Mouse (Mus musculus): ENCODE data around the gene Abhd12.
"Not testable (repeated sequence)": the region's sequence is repeated elsewhere in the genome, so short reads cannot be mapped to it uniquely, and the experiment has no call there.

The Abhd12 gene

DNA sequence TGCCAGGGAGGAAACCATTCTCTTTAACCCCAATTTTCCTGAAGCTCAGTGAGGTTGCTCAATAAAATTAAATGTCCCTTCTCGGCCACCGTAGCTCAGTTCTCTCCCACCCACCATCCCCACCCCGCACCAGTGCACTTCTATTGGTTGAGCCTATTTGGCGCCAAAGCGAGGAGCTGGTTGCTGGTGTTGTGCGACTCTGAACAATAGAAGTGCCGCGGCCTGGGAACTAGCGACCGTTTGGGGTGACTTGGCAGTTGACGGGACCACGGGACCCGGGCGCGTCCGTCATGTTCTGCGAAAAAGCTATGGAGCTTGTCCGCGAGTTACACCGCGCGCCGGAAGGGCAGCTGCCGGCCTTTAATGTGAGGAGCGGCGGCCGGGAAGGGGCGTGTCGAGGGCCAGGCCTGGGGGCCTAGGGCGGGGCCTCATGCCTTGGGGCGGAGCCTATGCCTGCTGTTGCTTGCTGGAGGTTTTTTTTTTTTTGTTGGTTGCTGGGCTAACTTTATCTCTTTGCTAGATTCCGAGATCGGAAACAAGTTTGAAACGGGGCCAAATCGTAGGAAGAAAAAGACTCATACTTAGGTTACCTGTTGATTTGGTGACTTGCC, 5.0 kb upstream of the Abhd12 start:
- peak; percentile 92 to 97 for DNase-seq

- DNase-seq, result not testable (repeated sequence)
Measured at GRCm38 (mm10) chr2:150908881-150909280, 4.3 kb upstream of the Abhd12 start.

DNA sequence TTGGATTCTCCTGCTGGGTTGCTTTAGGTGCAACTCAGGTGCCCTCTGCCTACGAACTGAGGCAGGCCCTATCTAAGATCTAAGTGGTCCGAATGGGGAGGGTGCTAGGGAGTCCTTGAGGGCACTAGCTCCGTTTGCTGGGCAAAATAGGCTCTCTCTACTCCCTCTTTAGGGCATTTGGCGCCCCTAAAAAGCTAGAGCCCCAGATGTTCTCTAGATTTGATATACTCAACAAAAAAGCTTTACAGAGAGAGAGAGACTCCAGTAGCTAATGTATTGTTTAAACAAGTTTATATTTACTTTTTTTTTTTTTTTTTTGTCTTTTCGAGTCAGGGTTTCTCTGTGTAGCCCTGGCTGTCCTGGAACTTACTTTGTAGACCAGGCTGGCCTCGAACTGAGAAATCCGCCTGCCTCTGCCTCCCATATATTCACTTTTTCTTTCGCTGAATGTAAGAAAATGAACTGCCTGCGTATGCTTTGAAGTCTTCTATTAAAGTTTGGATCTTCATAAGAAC, 452 bp upstream of the Abhd12 start, which contains the start of gene Gins1:
Gene Gins1, plus strand, starts transcription at position 465 of the 515 bp plus-strand sequence.
- DNase-seq, result no peak

- DNase-seq, result no peak
Measured at GRCm38 (mm10) chr2:150902347-150902746, 2.2 kb downstream of the Abhd12 start.

DNA sequence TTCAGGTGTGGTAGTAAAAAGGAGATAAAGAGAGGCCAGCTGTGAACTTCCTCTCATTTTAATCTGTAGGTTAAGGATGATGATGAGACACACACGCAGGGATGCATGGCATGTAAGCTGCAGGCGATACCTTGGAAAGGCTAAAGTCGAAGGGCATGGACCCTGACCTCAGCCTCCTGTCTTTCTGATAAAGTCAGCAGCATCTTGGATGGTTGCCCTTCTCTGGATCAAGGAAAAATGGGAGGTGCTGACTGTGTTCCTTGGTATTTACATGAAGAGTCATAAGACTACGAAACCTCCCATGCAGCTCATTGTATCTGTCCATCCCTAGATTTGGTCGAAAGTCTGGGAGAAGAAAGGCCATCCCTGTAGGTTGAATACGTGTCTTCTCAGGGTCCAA, 4.2 kb downstream of the Abhd12 start:
- DNase-seq, result no peak

DNA sequence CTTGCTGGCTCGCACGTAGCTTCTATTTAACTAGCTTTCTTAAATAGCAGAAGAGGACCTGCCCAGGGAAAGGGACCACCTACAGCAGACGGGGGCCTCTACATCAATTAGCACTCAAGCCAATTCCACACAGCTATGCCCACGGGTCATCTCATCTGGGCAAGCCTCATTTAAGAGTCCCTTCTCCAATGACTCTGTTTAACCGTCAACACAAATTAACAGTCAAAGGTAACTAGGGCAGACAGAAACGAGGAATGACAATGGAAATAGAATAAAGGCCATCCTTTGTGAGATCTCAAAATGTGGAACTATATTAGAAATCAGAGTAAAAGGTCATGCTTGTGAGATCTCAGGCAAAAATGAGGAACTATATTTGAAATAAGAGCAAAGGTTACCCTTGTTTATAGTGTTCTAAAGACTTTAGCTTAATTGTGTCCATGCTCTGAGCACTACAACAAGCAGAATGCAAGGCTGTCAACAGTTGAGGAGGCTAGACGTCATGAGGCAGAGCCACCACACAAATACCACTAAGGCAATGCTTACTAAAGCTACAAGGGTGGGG, 8.8 kb downstream of the Abhd12 start:
- DNase-seq, result no peak

DNA sequence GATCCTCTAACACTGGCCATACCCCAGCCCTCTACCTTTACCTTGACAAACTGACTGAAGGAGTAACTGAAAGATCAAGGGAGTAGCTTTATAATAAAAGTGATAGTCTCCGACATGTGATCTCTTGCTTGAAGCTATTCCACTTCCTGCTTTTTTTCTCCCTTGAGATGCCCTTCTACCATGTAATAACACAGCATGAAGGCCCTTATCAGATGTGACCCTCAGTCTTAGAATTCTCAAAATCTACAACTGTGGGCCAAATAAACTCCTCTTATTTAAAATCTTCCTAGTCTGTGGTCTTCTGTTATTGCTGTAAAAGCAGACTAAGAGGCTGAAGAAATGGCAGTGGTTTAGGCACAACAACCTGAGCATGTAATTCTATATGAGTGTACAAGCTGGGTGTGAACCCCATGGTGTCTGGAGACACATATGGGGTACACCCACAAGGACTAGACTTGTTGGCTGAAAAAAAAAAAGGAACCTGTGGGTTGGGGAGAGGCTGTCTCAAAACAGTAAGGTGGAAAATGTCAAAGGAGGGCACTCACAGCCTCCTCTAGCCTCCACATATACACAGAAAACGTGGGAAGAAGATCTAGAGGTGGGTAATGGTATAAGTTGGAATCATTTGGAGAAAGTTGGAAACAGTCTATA, 9.8 kb downstream of the Abhd12 start:
- no peak for DNase-seq

- no peak for DNase-seq
Measured at GRCm38 (mm10) chr2:150887370-150887769, 17.2 kb downstream of the Abhd12 start.

- DNase-seq, result no peak
Measured at GRCm38 (mm10) chr2:150886315-150886714, 18.2 kb downstream of the Abhd12 start.

- DNase-seq, result no peak
Measured at GRCm38 (mm10) chr2:150885814-150886213, 18.7 kb downstream of the Abhd12 start.

GRCm38 (mm10) chr2:150884779-150885110, 19.8 kb downstream of the Abhd12 start:
- no peak for DNase-seq

- no peak for DNase-seq
Measured at GRCm38 (mm10) chr2:150884075-150884778, 20.3 kb downstream of the Abhd12 start.

DNA sequence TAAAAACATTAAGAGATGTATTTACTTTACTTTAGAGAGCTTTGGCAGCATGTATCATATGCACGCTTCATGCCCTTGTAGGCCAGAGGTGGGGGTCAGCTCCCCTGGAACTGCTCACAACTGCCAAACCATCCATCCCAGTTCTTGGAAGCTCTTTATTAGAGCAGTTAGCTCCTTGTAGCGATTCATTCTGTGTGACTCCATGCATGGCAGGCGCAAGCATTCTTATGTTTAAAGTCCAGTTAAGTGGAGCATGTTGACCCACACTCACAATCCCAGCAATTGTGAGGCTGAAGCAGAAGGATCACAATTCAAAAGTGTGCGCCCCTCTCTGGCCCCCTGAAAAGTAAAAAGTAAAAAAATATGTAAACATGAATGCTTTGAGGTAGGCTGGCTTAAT, 27.0 kb downstream of the Abhd12 start:
- DNase-seq, result no peak

- no peak for DNase-seq
Measured at GRCm38 (mm10) chr2:150875226-150875625, 29.3 kb downstream of the Abhd12 start.

GRCm38 (mm10) chr2:150874508-150874907, 30.0 kb downstream of the Abhd12 start:
- DNase-seq, result no peak

- DNase-seq, result no peak
Measured at GRCm38 (mm10) chr2:150869446-150869845, 35.1 kb downstream of the Abhd12 start.

DNA sequence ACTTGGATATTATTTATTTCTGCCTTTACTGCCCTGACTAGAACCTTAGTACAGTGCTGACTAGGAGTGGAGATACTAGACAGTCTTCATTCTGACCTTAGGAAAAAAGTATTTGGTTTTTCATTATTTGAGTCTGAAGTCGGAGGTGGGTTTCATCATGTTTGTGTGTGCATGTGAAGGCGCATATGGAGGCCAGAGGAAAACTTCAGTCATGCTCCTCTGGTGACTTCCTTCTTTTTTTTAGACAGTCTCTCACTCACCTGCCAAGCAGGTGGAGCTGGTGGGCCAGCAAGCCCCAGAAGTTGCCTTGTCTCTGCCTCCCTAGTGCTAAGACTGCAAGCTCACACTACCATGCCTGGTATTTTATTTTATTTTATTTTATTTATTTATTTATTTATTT, 37.5 kb downstream of the Abhd12 start:
- DNase-seq, result no peak

DNA sequence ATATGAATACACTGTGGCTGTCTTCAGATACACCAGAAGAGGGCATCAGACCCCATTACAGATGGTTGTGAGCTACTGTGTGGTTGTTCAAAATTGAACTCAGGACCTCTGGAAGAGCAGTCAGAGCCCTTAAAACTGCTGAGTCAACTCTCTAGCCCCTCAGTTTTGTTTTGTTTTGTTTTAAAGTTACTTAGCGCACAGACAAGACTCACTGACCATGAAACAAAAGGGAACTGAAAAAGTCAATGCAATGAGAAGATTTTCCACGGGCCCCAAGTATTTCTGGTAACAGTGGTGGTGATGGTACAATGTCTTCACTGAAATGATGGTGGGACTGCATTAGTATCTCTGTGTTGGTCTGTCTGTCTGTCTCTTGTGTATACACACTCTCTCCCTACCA, 43.4 kb downstream of the Abhd12 start:
- DNase-seq, result no peak

DNA sequence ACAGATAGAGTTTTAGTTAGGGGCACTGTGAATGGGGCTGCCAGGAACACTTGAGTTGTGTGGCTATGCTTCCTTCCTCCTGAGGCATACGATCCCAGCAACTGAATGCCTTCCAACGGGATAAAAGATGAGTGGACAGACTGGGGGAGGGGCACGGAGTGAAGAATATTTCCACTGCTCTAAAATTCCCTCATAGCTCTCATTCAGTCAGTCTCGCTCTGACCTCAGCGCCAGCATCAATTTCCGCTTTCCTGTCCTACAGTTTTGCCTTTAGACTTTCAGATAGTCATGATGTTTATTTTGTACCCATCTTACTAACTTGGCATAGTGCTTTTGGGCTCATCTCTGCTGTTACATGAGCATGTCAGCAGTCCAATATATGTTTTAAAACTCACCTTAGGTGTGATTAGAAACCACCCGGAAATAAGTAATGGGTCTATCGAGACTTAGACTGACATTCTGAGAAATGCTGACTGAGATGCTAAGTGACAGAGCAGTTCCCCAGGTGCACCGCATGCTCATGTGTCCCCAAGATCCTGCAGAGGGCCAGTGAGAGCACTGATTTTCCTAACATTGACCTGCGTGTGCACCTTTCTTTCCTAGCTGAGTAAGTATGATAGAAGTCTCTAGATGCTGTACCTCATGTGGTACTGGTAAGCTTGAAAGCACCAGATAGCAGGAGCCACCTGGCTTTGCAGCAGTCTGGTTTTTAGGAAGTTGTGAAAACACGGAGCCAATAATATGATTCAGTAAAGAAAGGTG, 44.7 kb downstream of the Abhd12 start:
- no peak for DNase-seq

GRCm38 (mm10) chr2:150858724-150859487, 45.6 kb downstream of the Abhd12 start:
- DNase-seq, result no peak

DNA sequence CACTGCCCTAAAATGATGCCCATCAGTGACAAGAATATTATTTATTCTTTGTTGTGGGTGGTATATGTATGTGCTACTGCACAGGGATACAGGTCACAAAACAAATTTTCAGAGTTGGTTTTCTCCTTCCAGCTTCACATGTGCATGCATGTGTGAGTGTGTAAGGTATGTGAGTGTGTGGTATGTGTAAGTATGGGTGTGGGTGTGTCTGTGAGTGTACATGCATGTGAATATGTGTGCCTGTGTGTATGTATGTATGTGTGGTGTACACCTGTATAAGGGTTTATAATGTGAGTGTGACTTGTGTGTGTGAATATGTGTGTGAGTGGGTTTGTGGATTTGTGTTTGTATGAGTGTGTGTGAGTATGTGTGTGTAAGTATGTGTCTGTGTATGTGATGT, 49.4 kb downstream of the Abhd12 start:
- no peak for DNase-seq

DNA sequence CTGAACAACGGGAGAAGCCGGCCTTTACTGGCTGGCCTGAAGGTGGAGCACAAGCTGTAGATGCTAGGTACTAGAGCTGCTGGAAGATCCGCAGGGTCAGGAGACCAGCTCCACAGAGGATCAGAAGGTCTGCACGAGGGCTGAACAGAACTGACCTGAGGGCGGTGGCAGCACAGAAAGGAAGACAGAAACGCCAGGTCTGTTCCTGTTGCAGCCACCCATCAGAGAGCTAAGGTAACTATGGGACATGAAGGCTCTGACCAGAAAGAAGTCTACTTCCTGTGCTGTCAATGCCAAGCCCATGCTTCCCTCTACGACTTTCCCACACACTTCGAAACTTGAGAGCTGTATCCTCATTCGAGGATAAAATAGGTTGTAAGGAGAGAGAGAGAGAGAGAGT, 53.3 kb downstream of the Abhd12 start:
- no peak for DNase-seq

Data from spleen, adult 18-20 months (tissue).